Mouse (Mus musculus): ENCODE measurements around the gene Hnf4a. TPM values are rescaled to one million over a fixed set of nuclear protein-coding genes. Genes with fewer than 3 reads are reported as not detected.
"Not testable (repeated sequence)": the region's sequence is repeated elsewhere in the genome, so short reads cannot be mapped to it uniquely, and the experiment has no call there.

The Hnf4a gene
- polyA plus RNA-seq, 1 experiment from 2014 or later: not detected

- H3K36me3 ChIP-seq: peaks cover 80% of the 10 kb centered on the region
- no peaks in the 10 kb centered on the region for H3K27me3 ChIP-seq
Measured at GRCm38 (mm10) chr2:163617232-163617863, 110.7 kb downstream of the Hnf4a start.

GRCm38 (mm10) chr2:163617874-163618273, 111.3 kb downstream of the Hnf4a start:
- H3K27ac ChIP-seq: no peak overlapping the region
- ATAC-seq (ENCODE audit: low FRiP score): no peak
- no peaks in the 10 kb centered on the region for H3K27me3 ChIP-seq
- H3K4me3 ChIP-seq: no peak overlapping the region
- H3K9ac ChIP-seq: no peak overlapping the region
- WGBS: 91% methylated on average over 4 of the region's 4 CpGs
- H3K9me3 ChIP-seq (replicated peaks): no peaks in the 10 kb centered on the region
- no peak overlapping the region for H3K4me2 ChIP-seq (replicated peaks)
- no peaks in the 10 kb centered on the region for H3K4me1 ChIP-seq
- H3K36me3 ChIP-seq: peaks cover 79% of the 10 kb centered on the region

More at GRCm38 (mm10) chr2:163617232-163617863, 110.7 kb downstream of the Hnf4a start:
- H3K4me1 ChIP-seq: no peaks in the 10 kb centered on the region
- H3K9me3 ChIP-seq (replicated peaks): no peaks in the 10 kb centered on the region
- no peak overlapping the region for H3K4me3 ChIP-seq
- no peak overlapping the region for H3K9ac ChIP-seq
- no peak for ATAC-seq (ENCODE audit: low FRiP score)
- WGBS: 83% methylated on average over 3 of the region's 3 CpGs
- no peak overlapping the region for H3K4me2 ChIP-seq (replicated peaks)
- H3K27ac ChIP-seq: no peak overlapping the region

- ATAC-seq (ENCODE audit: low FRiP score): no peak
- no peaks in the 10 kb centered on the region for H3K27me3 ChIP-seq
- H3K9ac ChIP-seq: no peak overlapping the region
- H3K4me2 ChIP-seq (replicated peaks): no peak overlapping the region
- no peak overlapping the region for H3K27ac ChIP-seq
- no peaks in the 10 kb centered on the region for H3K9me3 ChIP-seq (replicated peaks)
- H3K4me1 ChIP-seq: no peaks in the 10 kb centered on the region
- WGBS: 89% methylated on average over 8 of the region's 8 CpGs
- no peak overlapping the region for H3K4me3 ChIP-seq
- peaks cover 75% of the 10 kb centered on the region for H3K36me3 ChIP-seq
Measured at GRCm38 (mm10) chr2:163620451-163620850, 113.8 kb downstream of the Hnf4a start.

- H3K9ac ChIP-seq; ATAC-seq (ENCODE audit: low FRiP score); H3K27me3 ChIP-seq; H3K4me3 ChIP-seq; H3K4me2 ChIP-seq (replicated peaks); H3K9me3 ChIP-seq (replicated peaks); H3K27ac ChIP-seq; H3K4me1 ChIP-seq: not testable (repeated sequence)
- peaks cover 76% of the 10 kb centered on the region for H3K36me3 ChIP-seq
- WGBS: 94% methylated on average over 3 of the region's 3 CpGs
Measured at GRCm38 (mm10) chr2:163621401-163621800, 114.8 kb downstream of the Hnf4a start.

Other genes with a start within 250 kb of the Hnf4a start
- 0.76 and 1.2 TPM in 2 replicates for gene Jph2, start 108.8 kb upstream of the Hnf4a start, polyA plus RNA-seq (2016; fragmentation: Nextera tagmentation; extraction: Ambion mirVana)
- gene Oser1, start 82.1 kb upstream of the Hnf4a start, polyA plus RNA-seq (2016; fragmentation: Nextera tagmentation; extraction: Ambion mirVana): 67.9 and 70.8 TPM in 2 replicates
- gene Gdap1l1, start 68.3 kb upstream of the Hnf4a start, polyA plus RNA-seq (2016; fragmentation: Nextera tagmentation; extraction: Ambion mirVana): 68.7 and 70.1 TPM in 2 replicates
- gene Fitm2, start 34.2 kb upstream of the Hnf4a start, polyA plus RNA-seq (2016; fragmentation: Nextera tagmentation; extraction: Ambion mirVana): 13.0 and 13.1 TPM in 2 replicates
- not detected in 2 replicates for gene R3hdml, start 14.5 kb upstream of the Hnf4a start, polyA plus RNA-seq (2016; fragmentation: Nextera tagmentation; extraction: Ambion mirVana)
- gene Ttpal, start 95.5 kb downstream of the Hnf4a start, polyA plus RNA-seq (2016; fragmentation: Nextera tagmentation; extraction: Ambion mirVana): 51.5 and 52.0 TPM in 2 replicates
- 36.2 and 38.4 TPM in 2 replicates for gene Serinc3, start 138.3 kb downstream of the Hnf4a start, polyA plus RNA-seq (2016; fragmentation: Nextera tagmentation; extraction: Ambion mirVana)
- gene Pkig, start 151.6 kb downstream of the Hnf4a start, polyA plus RNA-seq (2016; fragmentation: Nextera tagmentation; extraction: Ambion mirVana): 109 and 113 TPM in 2 replicates
- gene Ada, start 243.4 kb downstream of the Hnf4a start, polyA plus RNA-seq (2016; fragmentation: Nextera tagmentation; extraction: Ambion mirVana): 4.0 and 4.3 TPM in 2 replicates

Data from hindbrain, embryonic 12.5 days (tissue).